Mouse (Mus musculus): ENCODE measurements around the gene Tmem212.

GRCm38 (mm10) chr3:27907301-27907700 lies 11.1 kb upstream of the Tmem212 start:
- TF ChIP-seq POLR2A (IDR thresholded peaks at IDR 0.05; ENCODE audit: borderline replicate concordance, extremely low read depth, insufficient read depth, insufficient read length, poor library complexity, severe bottlenecking) (no peak), CTCF (IDR thresholded peaks at IDR 0.05; ENCODE audit: borderline replicate concordance, extremely low read depth, insufficient read depth, insufficient read length) (no peak)
